ENCODE assay signal across 10 mouse cellular contexts in genomic region chr7:116184358-116185057, GRCm38 (mm10).
DNase-seq lines count a peak whose midpoint lies in the region; ATAC-seq and TF ChIP-seq lines count a peak whose summit lies in the region.
"Had no signal": no experiment of that assay in that cellular context is flagged by ENCODE, and none has a peak within 500 bp of the region (broad histone marks: within the 10 kb centered on the region; RNA-seq: fewer than 3 reads in every experiment).

No protein-coding gene starts in this region.

- H3K27ac ChIP-seq in heart, embryonic 11.5 days (ENCODE audit: low read depth, low read length), result peak overlapping the region; percentile 25
- H3K27ac ChIP-seq in hindbrain, embryonic 11.5 days (ENCODE audit: low read depth, low read length), result peak overlapping the region; percentile 61
- H3K27ac ChIP-seq in limb, embryonic 14.5 days (replicated peaks; ENCODE audit: low read depth, low read length), result no peak overlapping the region
- H3K27ac ChIP-seq: macrophage had no signal

- H3K4me3 ChIP-seq in heart, embryonic 11.5 days (ENCODE audit: low read depth, low read length), result no peak overlapping the region
- H3K4me3 ChIP-seq in hindbrain, embryonic 11.5 days (ENCODE audit: low read depth, low read length), result no peak overlapping the region
- H3K4me3 ChIP-seq in limb, embryonic 14.5 days (replicated peaks; ENCODE audit: low read length), result no peak overlapping the region

- H3K27me3 ChIP-seq in heart, embryonic 11.5 days (ENCODE audit: control insufficient read depth, insufficient read depth, low read length), result no peaks in the 10 kb centered on the region
- H3K27me3 ChIP-seq in hindbrain, embryonic 11.5 days (ENCODE audit: control insufficient read depth, insufficient read depth, low read length), result no peaks in the 10 kb centered on the region
- no peaks in the 10 kb centered on the region for H3K27me3 ChIP-seq in limb, embryonic 14.5 days (ENCODE audit: control insufficient read depth, insufficient read depth, low read length)

- peak overlapping the region; percentile 2; the same call in 1 of the 2 replicates for H3K9ac ChIP-seq in heart, embryonic 11.5 days (ENCODE audit: low read depth, low read length)
- peak overlapping the region; percentile 48 for H3K9ac ChIP-seq in hindbrain, embryonic 11.5 days (ENCODE audit: low read depth, low read length)
- H3K9ac ChIP-seq in limb, embryonic 14.5 days (ENCODE audit: low read depth, low read length, severe bottlenecking), result 0 out of 2 replicates have a peak overlapping the region, but pooled peaks have one; percentile 7

- no peak for TF ChIP-seq POLR2A in limb, embryonic 14.5 days (IDR thresholded peaks at IDR 0.05; ENCODE audit: borderline replicate concordance, extremely low read depth, insufficient read depth, insufficient read length)

- peaks cover 73% of the 10 kb centered on the region for H3K4me1 ChIP-seq in heart, embryonic 11.5 days (ENCODE audit: control insufficient read depth, insufficient read depth, low read length)
- H3K4me1 ChIP-seq in hindbrain, embryonic 11.5 days (replicated peaks; ENCODE audit: control insufficient read depth, insufficient read depth, low read length), result peaks cover 4% of the 10 kb centered on the region
- peaks cover 20% of the 10 kb centered on the region; the same call in 1 of the 2 replicates for H3K4me1 ChIP-seq in limb, embryonic 14.5 days (ENCODE audit: control insufficient read depth, insufficient read depth, low read length)

- H3K4me2 ChIP-seq in heart, embryonic 11.5 days, result 0 out of 2 replicates have a peak overlapping the region, but pooled peaks have one; percentile 9
- no peak overlapping the region; the same call in 1 of the 2 replicates for H3K4me2 ChIP-seq in hindbrain, embryonic 11.5 days (replicated peaks; ENCODE audit: low read depth, low read length)
- H3K4me2 ChIP-seq in limb, embryonic 14.5 days (replicated peaks; ENCODE audit: low read depth, low read length, severe bottlenecking), result no peak overlapping the region

- no peak for DNase-seq in heart, postnatal 25 days (ENCODE audit: low spot score)
- peak; percentile 78 for DNase-seq in Muller cell, postnatal 12 days (ENCODE audit: inconsistent ontology term)
- peak; percentile 45 for DNase-seq in hindbrain, embryonic 11.5 days (ENCODE audit: low spot score)
- no peak for DNase-seq in limb, embryonic 14.5 days (ENCODE audit: low spot score)
- DNase-seq in liver, result no peak
- DNase-seq in cerebellum, adult 9-11 months, result no peak
- no peak for DNase-seq in ovary, postnatal 14 days (ENCODE audit: low spot score)
- DNase-seq: cerebellum, adult 11 months had no signal

- H3K36me3 ChIP-seq in heart, embryonic 11.5 days (ENCODE audit: control insufficient read depth, insufficient read depth, low read length), result peaks cover 6% of the 10 kb centered on the region; the same call in 1 of the 2 replicates
- H3K36me3 ChIP-seq in hindbrain, embryonic 11.5 days (ENCODE audit: control insufficient read depth, insufficient read depth, low read length), result no peaks in the 10 kb centered on the region
- H3K36me3 ChIP-seq in limb, embryonic 14.5 days (ENCODE audit: control insufficient read depth, insufficient read depth, low read length), result no peaks in the 10 kb centered on the region

- no peak; the same call in 1 of the 2 replicates for ATAC-seq in heart, embryonic 11.5 days (replicated peaks; ENCODE audit: insufficient number of reproducible peaks, low FRiP score, low TSS enrichment)
- ATAC-seq in hindbrain, embryonic 11.5 days (ENCODE audit: low FRiP score), result peak; percentile 54; the same call in 1 of the 2 replicates
- no peak for ATAC-seq in limb, embryonic 14.5 days (ENCODE audit: low FRiP score, low read depth)

- intact Hi-C loops in heart, postnatal 25 days (cut with DNase I), result no loop called here

- WGBS in heart, embryonic 11.5 days (ENCODE audit: insufficient replicate concordance), result 33% methylated on average over 11 of the region's 11 CpGs
- WGBS in hindbrain, embryonic 11.5 days, result 17% methylated on average over 11 of the region's 11 CpGs
- 36% methylated on average over 11 of the region's 11 CpGs for WGBS in limb, embryonic 14.5 days

- H3K9me3 ChIP-seq in heart, embryonic 11.5 days (replicated peaks; ENCODE audit: control insufficient read depth, low read length), result no peaks in the 10 kb centered on the region
- no peaks in the 10 kb centered on the region for H3K9me3 ChIP-seq in hindbrain, embryonic 11.5 days (ENCODE audit: control insufficient read depth, low read length)
- no peaks in the 10 kb centered on the region for H3K9me3 ChIP-seq in limb, embryonic 14.5 days (ENCODE audit: control insufficient read depth, low read length)

Comparison
In these comparisons a context has a peak if more than half of its experiments do, and no peak if none do; other contexts are left out.
1. DNase-seq: peak in Muller cell, postnatal 12 days (single experiment) and hindbrain, embryonic 11.5 days (single experiment); none in heart, postnatal 25 days (single experiment), limb, embryonic 14.5 days (single experiment), liver (single experiment), cerebellum, adult 9-11 months (single experiment) and ovary, postnatal 14 days (single experiment).
2. Peak in every context shown above with its lines, with median percentiles within 50 percentile points of each other: H3K9ac ChIP-seq.